Mouse (Mus musculus) lung, postnatal 0 days (tissue): ENCODE measurements at regions not wholly inside any gene's neighbourhood (a gene's known extent, or its start where the extent isn't known, plus 50 kb on each side); places are given as distances from the start of the nearest gene placed in this dataset.

ENCODE experiments used
- ATAC-seq: fragments of 200-750 bp; cut with Nextera tagmentation; 2 replicates; pipeline ENCODE4 v1.8.0; 2017; ENCODE audit warnings: moderate library complexity
- DNase-seq: peaks from one replicate; pipeline ENCODE4 v3.0.0-alpha.2; 2016; ENCODE audit warnings: low spot score
- H3K27ac ChIP-seq: fragments of 300-500 bp; sonication (generic); 2 replicates; pipeline ENCODE4 v1.5.1; 2014; ENCODE audit warnings: antibody characterized with exemption, mild to moderate bottlenecking, low read length, mixed read lengths
- H3K27me3 ChIP-seq: fragments of 300-500 bp; sonication (generic); replicated peaks from 2 replicates; pipeline ENCODE4 v1.6.1; 2014; ENCODE audit warnings: low read length, mixed read lengths; ENCODE audit not compliant: insufficient read depth
- H3K36me3 ChIP-seq: fragments of 300-500 bp; sonication (generic); 2 replicates; pipeline ENCODE4 v1.6.1; 2014; ENCODE audit warnings: low read length, mixed read lengths; ENCODE audit not compliant: insufficient read depth
- H3K4me1 ChIP-seq: fragments of 300-500 bp; sonication (generic); 2 replicates; pipeline ENCODE4 v1.6.1; 2014; ENCODE audit warnings: antibody characterized with exemption, low read depth, low read length, mixed read lengths; ENCODE audit not compliant: insufficient read depth
- H3K4me2 ChIP-seq: fragments of 300-500 bp; sonication (generic); replicated peaks from 2 replicates; pipeline ENCODE4 v1.6.1; 2014; ENCODE audit warnings: low read depth, mild to moderate bottlenecking, low read length, moderate library complexity, mixed read lengths
- H3K4me3 ChIP-seq: fragments of 300-500 bp; sonication (generic); 2 replicates; pipeline ENCODE4 v1.5.1; 2014; ENCODE audit warnings: low read depth, low read length
- H3K9ac ChIP-seq: fragments of 300-500 bp; sonication (generic); replicated peaks from 2 replicates; pipeline ENCODE4 v1.6.1; 2014; ENCODE audit warnings: low read depth, mild to moderate bottlenecking
- H3K9me3 ChIP-seq: fragments of 300-500 bp; sonication (generic); 2 replicates; pipeline ENCODE4 v1.6.1; 2016; ENCODE audit warnings: low read length, mixed read lengths
- CTCF ChIP-seq: IDR thresholded peaks from 2 replicates; pipeline ENCODE4 v1.5.1; 2016; ENCODE audit warnings: antibody characterized with exemption, mild to moderate bottlenecking
- EP300 ChIP-seq: IDR thresholded peaks from 2 replicates; pipeline ENCODE4 v1.6.1; 2016; ENCODE audit warnings: antibody characterized with exemption, mild to moderate bottlenecking, control low read depth
- WGBS: fragments of 180-500 bp; shearing (Covaris S2); extraction: QIAGEN DNeasy Blood & Tissue Kit; methylation state at CpG from one replicate; pipeline ENCODE4 v1.1.7; 2014; 5-methylcytosine and 5-hydroxymethylcytosine counted together

DNA sequence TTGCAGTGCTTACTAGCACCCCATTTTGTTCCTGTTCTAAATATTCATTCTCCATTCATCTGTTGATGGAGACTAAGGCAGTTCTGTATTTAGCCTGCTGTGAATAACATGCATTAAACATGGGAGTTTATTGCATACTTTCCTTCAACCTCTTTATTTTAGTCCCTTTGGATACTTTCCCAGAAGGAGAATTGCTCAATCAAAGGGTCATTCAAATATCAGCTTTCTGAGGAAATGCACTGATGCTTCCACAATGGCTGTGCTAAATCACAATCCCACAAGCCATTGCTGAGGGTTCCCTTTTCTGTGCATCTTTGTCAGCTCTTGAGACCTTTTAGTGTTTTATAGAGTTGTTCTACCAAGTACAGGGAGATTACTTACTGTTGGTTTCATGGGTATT lies 1359.9 kb downstream of the Defb40 start:
- Histone ChIP-seq H3K9ac (no peak overlapping the region), H3K27ac (no peak overlapping the region), H3K36me3 (no peaks in the 10 kb centered on the region), H3K4me2 (no peak overlapping the region), H3K27me3 (no peaks in the 10 kb centered on the region), H3K4me1 (no peaks in the 10 kb centered on the region), H3K9me3 (no peaks in the 10 kb centered on the region), H3K4me3 (no peak overlapping the region)
- ATAC-seq, result no peak
- DNase-seq, result peak; percentile 42
- no peak for TF ChIP-seq EP300
- TF ChIP-seq CTCF, result no peak

GRCm38 (mm10) chr8:17602861-17603260 lies 1375.2 kb downstream of the Defb40 start:
- H3K4me1 ChIP-seq, result no peaks in the 10 kb centered on the region
- H3K27me3 ChIP-seq, result no peaks in the 10 kb centered on the region
- H3K4me2 ChIP-seq, result no peak overlapping the region
- TF ChIP-seq CTCF (no peak), EP300 (no peak)
- no peaks in the 10 kb centered on the region for H3K9me3 ChIP-seq
- H3K27ac ChIP-seq, result no peak overlapping the region
- DNase-seq (no peak), ATAC-seq (no peak)
- WGBS, result 14% methylated on average over 1 of the region's 1 CpGs
- H3K4me3 ChIP-seq, result no peak overlapping the region
- H3K36me3 ChIP-seq, result no peaks in the 10 kb centered on the region
- no peak overlapping the region for H3K9ac ChIP-seq

- no peak overlapping the region for H3K9ac ChIP-seq
Observed at GRCm38 (mm10) chr8:17598736-17599135, 1379.3 kb downstream of the Defb40 start.

DNA sequence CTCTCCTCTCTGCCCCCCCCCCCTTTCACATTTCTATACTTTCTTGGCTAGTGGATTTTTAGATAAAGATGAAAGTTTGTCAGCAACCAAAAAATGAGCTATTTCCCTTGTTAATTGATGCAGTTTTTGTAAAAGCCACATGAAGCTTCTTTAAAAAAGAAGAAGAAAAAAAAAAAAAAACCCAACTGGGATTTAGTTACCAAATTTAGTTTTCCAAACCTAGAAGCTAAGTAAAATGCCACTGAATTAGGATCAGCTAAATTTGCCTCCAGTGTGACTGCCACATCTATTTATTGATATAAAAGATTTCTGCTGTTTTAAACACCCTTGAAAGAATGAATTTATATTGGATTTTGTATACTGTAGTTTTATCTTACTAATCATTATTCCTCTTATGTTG lies 1381.5 kb downstream of the Defb40 start:
- H3K27me3 ChIP-seq, result no peaks in the 10 kb centered on the region
- no peak for DNase-seq
- H3K9ac ChIP-seq, result no peak overlapping the region
- no peaks in the 10 kb centered on the region for H3K4me1 ChIP-seq
- H3K4me3 ChIP-seq, result no peak overlapping the region
- H3K27ac ChIP-seq, result no peak overlapping the region
- no peaks in the 10 kb centered on the region for H3K36me3 ChIP-seq
- no peak overlapping the region for H3K4me2 ChIP-seq
- no peak for ATAC-seq
- H3K9me3 ChIP-seq, result no peaks in the 10 kb centered on the region
- no peak for TF ChIP-seq EP300
- no peak for TF ChIP-seq CTCF

More at GRCm38 (mm10) chr8:17598736-17599135, 1379.3 kb downstream of the Defb40 start:
- WGBS, result 76% methylated on average over 4 of the region's 4 CpGs
- Histone ChIP-seq H3K27me3 (no peaks in the 10 kb centered on the region), H3K27ac (no peak overlapping the region), H3K4me1 (no peaks in the 10 kb centered on the region), H3K36me3 (no peaks in the 10 kb centered on the region), H3K4me3 (no peak overlapping the region), H3K9me3 (no peaks in the 10 kb centered on the region), H3K4me2 (no peak overlapping the region)
- no peak for ATAC-seq
- TF ChIP-seq EP300, result no peak
- no peak for TF ChIP-seq CTCF
- no peak for DNase-seq

DNA sequence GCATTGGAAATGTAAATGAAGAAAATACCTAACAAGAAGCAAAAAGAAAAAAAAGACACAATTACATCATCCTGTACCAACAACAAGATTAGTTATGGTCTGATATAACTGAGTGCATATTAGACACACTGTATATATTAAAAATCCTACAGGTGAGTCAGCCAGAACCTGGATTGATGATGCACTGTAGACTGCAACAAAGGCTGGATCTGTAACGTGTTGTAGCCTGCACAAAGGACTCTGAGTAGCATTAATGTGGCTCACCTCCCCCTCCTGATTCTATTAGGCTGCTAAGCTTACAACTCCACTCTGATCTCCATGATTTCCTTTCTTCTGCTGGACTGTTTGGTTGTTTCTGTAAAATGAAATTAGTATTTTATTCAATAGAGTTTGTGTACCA lies 1383.4 kb downstream of the Defb40 start:
- 73% methylated on average over 1 of the region's 1 CpGs for WGBS
- DNase-seq (no peak), ATAC-seq (no peak)
- Histone ChIP-seq H3K36me3 (no peaks in the 10 kb centered on the region), H3K27ac (no peak overlapping the region), H3K4me1 (no peaks in the 10 kb centered on the region), H3K4me2 (no peak overlapping the region), H3K4me3 (no peak overlapping the region), H3K9ac (no peak overlapping the region), H3K9me3 (no peaks in the 10 kb centered on the region), H3K27me3 (no peaks in the 10 kb centered on the region)
- TF ChIP-seq EP300 (no peak), CTCF (no peak)

GRCm38 (mm10) chr8:17590135-17590534 lies 1387.9 kb downstream of the Defb40 start:
- Histone ChIP-seq H3K27me3 (no peaks in the 10 kb centered on the region), H3K9me3 (no peaks in the 10 kb centered on the region), H3K36me3 (no peaks in the 10 kb centered on the region), H3K9ac (no peak overlapping the region), H3K4me2 (no peak overlapping the region), H3K4me3 (no peak overlapping the region), H3K4me1 (no peaks in the 10 kb centered on the region), H3K27ac (no peak overlapping the region)
- 39% methylated on average over 3 of the region's 3 CpGs for WGBS
- ATAC-seq, result no peak; the same call in 1 of the 2 replicates
- no peak for TF ChIP-seq CTCF
- TF ChIP-seq EP300, result no peak
- DNase-seq, result peak; percentile 6

- H3K27ac ChIP-seq, result no peak overlapping the region
- no peaks in the 10 kb centered on the region for H3K27me3 ChIP-seq
- ATAC-seq (no peak), DNase-seq (no peak)
- no peak for TF ChIP-seq CTCF
- no peak for TF ChIP-seq EP300
- no peak overlapping the region for H3K9ac ChIP-seq
- no peaks in the 10 kb centered on the region for H3K36me3 ChIP-seq
- no peaks in the 10 kb centered on the region for H3K9me3 ChIP-seq
- H3K4me1 ChIP-seq, result no peaks in the 10 kb centered on the region
- no peak overlapping the region for H3K4me3 ChIP-seq
- no peak overlapping the region for H3K4me2 ChIP-seq
Observed at GRCm38 (mm10) chr8:17588189-17588588, 1389.9 kb downstream of the Defb40 start.
